Mouse (Mus musculus) adrenal gland, postnatal 10 days (tissue): ENCODE data around the gene Ttc23. TPM values are rescaled to one million over a fixed set of nuclear protein-coding genes. Genes with fewer than 3 reads are reported as not detected.

ENCODE experiments used
- DNase-seq: peaks from one replicate; pipeline ENCODE4 v3.0.0; 2021; ENCODE audit warnings: mixed read lengths
- total RNA-seq, 2 experiments: library from RNA; stranded (reverse); gene quantifications; 2 replicates each; pipeline ENCODE4 v1.2.3; 2021

The Ttc23 gene
- total RNA-seq, 2 experiments from 2014 or later: 30.5 to 42.8 TPM

- peak; percentile 100 for DNase-seq
These were observed 2.2 kb upstream of the Ttc23 start, which contains the start of gene Lrrc28 for GRCm38 (mm10) chr7:67644833-67645680. TSS of gene Lrrc28 (minus strand) at chr7:67645268.

- DNase-seq: no peak
These were observed 1.6 kb upstream of the Ttc23 start for GRCm38 (mm10) chr7:67645681-67646014.

- no peak for DNase-seq
These were observed 1.1 kb upstream of the Ttc23 start for GRCm38 (mm10) chr7:67646131-67646530.

GRCm38 (mm10) chr7:67648376-67648775 is 1.2 kb downstream of the Ttc23 start:
- peak; percentile 46 for DNase-seq

GRCm38 (mm10) chr7:67652211-67652610 is 5.0 kb downstream of the Ttc23 start:
- no peak for DNase-seq

- no peak for DNase-seq
These were observed 7.5 kb downstream of the Ttc23 start for GRCm38 (mm10) chr7:67654668-67655067.

GRCm38 (mm10) chr7:67655186-67655585 is 8.0 kb downstream of the Ttc23 start:
- DNase-seq: peak; percentile 33

- no peak for DNase-seq
These were observed 10.9 kb downstream of the Ttc23 start for GRCm38 (mm10) chr7:67658110-67658509.

GRCm38 (mm10) chr7:67662424-67662823 is 15.2 kb downstream of the Ttc23 start:
- no peak for DNase-seq

- DNase-seq: no peak
These were observed 16.9 kb downstream of the Ttc23 start for GRCm38 (mm10) chr7:67663981-67664694.

GRCm38 (mm10) chr7:67670965-67671364 is 23.8 kb downstream of the Ttc23 start:
- DNase-seq: no peak

- DNase-seq: peak; percentile 98
These were observed 25.4 kb downstream of the Ttc23 start for GRCm38 (mm10) chr7:67672650-67673049.

- no peak for DNase-seq
These were observed 26.4 kb downstream of the Ttc23 start for GRCm38 (mm10) chr7:67673656-67674055.

GRCm38 (mm10) chr7:67678878-67679499 is 31.8 kb downstream of the Ttc23 start:
- DNase-seq: no peak

GRCm38 (mm10) chr7:67681078-67681477 is 33.9 kb downstream of the Ttc23 start:
- DNase-seq: no peak

- peak; percentile 29 for DNase-seq
These were observed 35.8 kb downstream of the Ttc23 start for GRCm38 (mm10) chr7:67683006-67683405.

GRCm38 (mm10) chr7:67686545-67686944 is 39.3 kb downstream of the Ttc23 start:
- no peak for DNase-seq

- DNase-seq: no peak
These were observed 41.1 kb downstream of the Ttc23 start for GRCm38 (mm10) chr7:67688281-67688680.

- DNase-seq: peak; percentile 35
These were observed 42.6 kb downstream of the Ttc23 start for GRCm38 (mm10) chr7:67689793-67690192.

GRCm38 (mm10) chr7:67691036-67691435 is 43.8 kb downstream of the Ttc23 start:
- DNase-seq: peak; percentile 19

GRCm38 (mm10) chr7:67692141-67692540 is 44.9 kb downstream of the Ttc23 start:
- peak; percentile 37 for DNase-seq

- no peak for DNase-seq
These were observed 45.8 kb downstream of the Ttc23 start for GRCm38 (mm10) chr7:67692791-67693538.
